Mouse (Mus musculus) embryonic fibroblast, embryonic 13.5 days (primary cell): ENCODE data around the gene Maff.

Source experiments
- CTCF ChIP-seq: IDR thresholded peaks from 2 replicates; pipeline ENCODE4 v1.5.1; 2011; ENCODE audit warnings: mild to moderate bottlenecking, control low read depth, low read length, moderate library complexity, borderline replicate concordance; ENCODE audit not compliant: insufficient read depth
- POLR2A ChIP-seq: IDR thresholded peaks from 2 replicates; pipeline ENCODE4 v1.6.1; 2011; ENCODE audit warnings: low read depth, mild to moderate bottlenecking, control low read depth, low read length, moderate library complexity

GRCm38 (mm10) chr15:79378608-79379007 lies 32.2 kb downstream of the Maff start:
- TF ChIP-seq CTCF (no peak), POLR2A (no peak)
